Mouse (Mus musculus) limb, embryonic 11.5 days (tissue): ENCODE results near the gene Flvcr1. TPM values are rescaled to one million over a fixed set of nuclear protein-coding genes. Genes with fewer than 3 reads are reported as not detected.

ENCODE experiments used
- ATAC-seq: fragments of 200-750 bp; cut with Nextera tagmentation; 2 replicates; pipeline ENCODE4 v1.8.0; 2017; ENCODE audit warnings: low read depth; ENCODE audit not compliant: insufficient number of reproducible peaks, low FRiP score, low TSS enrichment
- DNase-seq: peaks from one replicate; pipeline ENCODE4 v3.0.0-alpha.2; 2015; ENCODE audit warnings: low spot score
- H3K27ac ChIP-seq: fragments of 300-500 bp; sonication (generic); replicated peaks from 2 replicates; pipeline ENCODE4 v1.5.1; 2014; ENCODE audit warnings: low read depth, mild to moderate bottlenecking, low read length
- H3K27me3 ChIP-seq: fragments of 300-500 bp; sonication (generic); 2 replicates; pipeline ENCODE4 v1.6.1; 2014; ENCODE audit warnings: mild to moderate bottlenecking, low read length, mixed read lengths; ENCODE audit not compliant: control insufficient read depth, insufficient read depth
- H3K36me3 ChIP-seq: fragments of 300-500 bp; sonication (generic); 2 replicates; pipeline ENCODE4 v1.6.1; 2014; ENCODE audit warnings: mild to moderate bottlenecking, low read length, moderate library complexity, mixed read lengths; ENCODE audit not compliant: control insufficient read depth, insufficient read depth
- H3K4me1 ChIP-seq: fragments of 300-500 bp; sonication (generic); 2 replicates; pipeline ENCODE4 v1.6.1; 2014; ENCODE audit warnings: low read length, mixed read lengths; ENCODE audit not compliant: control insufficient read depth, insufficient read depth
- H3K4me2 ChIP-seq: fragments of 300-500 bp; sonication (generic); 2 replicates; pipeline ENCODE4 v1.6.1; 2014; ENCODE audit warnings: low read depth, mild to moderate bottlenecking, moderate library complexity; ENCODE audit not compliant: severe bottlenecking
- H3K4me3 ChIP-seq: fragments of 300-500 bp; sonication (generic); 2 replicates; pipeline ENCODE4 v1.5.1; 2014; ENCODE audit warnings: low read depth, low read length
- H3K9ac ChIP-seq: fragments of 300-500 bp; sonication (generic); 2 replicates; pipeline ENCODE4 v1.6.1; 2014; ENCODE audit warnings: mild to moderate bottlenecking, low read length
- H3K9me3 ChIP-seq: fragments of 300-500 bp; sonication (generic); 2 replicates; pipeline ENCODE4 v1.6.1; 2016; ENCODE audit warnings: low read length; ENCODE audit not compliant: control insufficient read depth
- WGBS: fragments of 180-500 bp; shearing (Covaris S2); extraction: QIAGEN DNeasy Blood & Tissue Kit; methylation state at CpG from one replicate; pipeline ENCODE4 v1.1.7; 2014; 5-methylcytosine and 5-hydroxymethylcytosine counted together
- polyA plus RNA-seq: library from polyadenylated mRNA; unstranded; fragments of >200 nt; fragmentation: Nextera tagmentation; extraction: Ambion mirVana; gene quantifications from 2 replicates; pipeline ENCODE4 v1.2.1, GENCODE M21; 2014

Flvcr1 gene
- polyA plus RNA-seq, 1 experiment from 2014 or later = 7.5 TPM

DNA sequence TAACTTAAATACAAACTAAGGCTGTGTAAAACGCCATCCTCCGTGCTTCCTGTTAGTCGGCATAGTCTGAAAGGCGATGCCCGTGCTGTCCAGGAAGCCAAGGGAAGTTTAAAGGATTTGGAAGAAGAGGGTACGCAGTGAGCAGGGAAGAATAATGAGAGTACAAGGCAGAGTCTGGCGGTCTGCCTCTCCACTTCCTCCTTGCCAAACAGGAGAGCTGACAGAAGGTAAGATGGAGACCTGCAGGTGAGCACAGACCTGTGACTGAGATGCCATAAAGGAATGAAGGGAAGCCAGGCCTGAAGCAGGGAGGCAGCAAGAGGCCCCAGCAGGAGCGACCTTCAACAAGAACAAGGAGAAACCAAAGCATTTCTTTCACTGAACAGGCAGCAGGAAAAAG is 51.8 kb downstream of the Flvcr1 start:
- no peaks in the 10 kb centered on the region for H3K9me3 ChIP-seq
- no peak overlapping the region for H3K9ac ChIP-seq
- DNase-seq = no peak
- H3K27ac ChIP-seq = no peak overlapping the region
- 91% methylated on average over 8 of the region's 8 CpGs for WGBS
- no peak overlapping the region for H3K4me3 ChIP-seq
- H3K4me2 ChIP-seq = no peak overlapping the region
- H3K36me3 ChIP-seq = peaks cover 10% of the 10 kb centered on the region
- no peaks in the 10 kb centered on the region for H3K27me3 ChIP-seq
- H3K4me1 ChIP-seq = peaks cover 14% of the 10 kb centered on the region
- no peak for ATAC-seq

DNA sequence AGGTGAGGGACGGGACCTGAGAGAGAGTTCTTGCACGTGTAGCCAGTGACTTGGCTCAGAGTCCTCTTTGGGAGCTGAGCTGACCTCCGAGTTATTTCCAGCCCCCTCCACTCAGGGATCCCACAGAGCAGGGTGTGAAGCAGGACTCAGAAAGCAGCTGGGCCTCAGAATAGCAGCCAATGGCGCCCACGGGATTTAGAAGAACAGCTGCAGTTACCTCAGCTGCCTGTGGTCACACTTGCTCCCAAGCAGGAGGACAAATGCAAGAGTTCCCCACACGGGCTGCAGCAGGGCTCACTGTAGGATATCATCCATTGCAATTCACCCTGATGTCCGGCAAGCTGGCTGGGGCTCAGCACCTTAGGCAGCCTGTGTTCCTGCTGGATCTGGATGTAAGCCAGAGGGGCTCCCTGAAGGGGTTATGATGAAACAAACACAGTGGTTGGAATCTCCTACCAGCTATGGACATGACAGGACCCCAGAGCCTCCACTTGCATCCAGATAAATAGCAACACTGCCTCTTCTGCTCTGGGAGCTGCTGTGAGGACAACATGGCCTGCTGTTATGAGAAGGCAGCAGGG is 53.3 kb downstream of the Flvcr1 start:
- Histone ChIP-seq H3K9ac (no peak overlapping the region), H3K36me3 (peaks cover 10% of the 10 kb centered on the region), H3K9me3 (no peaks in the 10 kb centered on the region), H3K4me1 (peaks cover 12% of the 10 kb centered on the region), H3K4me3 (no peak overlapping the region), H3K27me3 (no peaks in the 10 kb centered on the region), H3K27ac (no peak overlapping the region), H3K4me2 (no peak overlapping the region)
- no peak for ATAC-seq
- no peak for DNase-seq
- WGBS = 61% methylated on average over 7 of the region's 7 CpGs

- Histone ChIP-seq H3K9me3 (no peaks in the 10 kb centered on the region), H3K9ac (no peak overlapping the region), H3K36me3 (peaks cover 10% of the 10 kb centered on the region), H3K27ac (no peak overlapping the region), H3K4me3 (no peak overlapping the region), H3K4me1 (peaks cover 4% of the 10 kb centered on the region), H3K4me2 (no peak overlapping the region), H3K27me3 (no peaks in the 10 kb centered on the region)
- ATAC-seq (no peak), DNase-seq (no peak)
- WGBS = 82% methylated on average over 14 of the region's 14 CpGs
These were observed 54.0 kb downstream of the Flvcr1 start for GRCm38 (mm10) chr1:190971708-190972610.

DNA sequence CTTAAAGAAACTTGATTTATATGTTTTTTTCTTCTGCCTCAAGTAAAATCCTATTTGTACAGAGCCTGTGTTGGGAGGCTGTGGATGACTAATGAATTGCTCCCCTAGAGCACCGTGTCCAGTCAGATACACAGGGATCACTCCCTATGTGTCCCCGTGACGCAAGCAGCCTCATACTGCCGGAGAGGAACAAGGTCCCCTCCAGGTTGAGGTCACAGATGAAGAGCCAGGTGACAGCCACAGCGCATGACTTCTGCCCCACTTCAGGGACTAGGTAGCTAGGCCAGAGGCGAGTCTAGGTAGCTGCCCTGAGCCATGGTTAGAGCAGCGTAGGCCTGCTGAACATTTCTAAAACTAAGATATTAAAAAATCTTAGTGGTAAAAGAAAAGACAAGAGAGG is 57.9 kb downstream of the Flvcr1 start:
- Histone ChIP-seq H3K9ac (no peak overlapping the region), H3K4me3 (no peak overlapping the region), H3K4me2 (no peak overlapping the region), H3K27me3 (no peaks in the 10 kb centered on the region), H3K27ac (no peak overlapping the region), H3K9me3 (no peaks in the 10 kb centered on the region), H3K36me3 (peaks cover 3% of the 10 kb centered on the region; the same call in 1 of the 2 replicates), H3K4me1 (no peaks in the 10 kb centered on the region)
- no peak for ATAC-seq
- no peak for DNase-seq
- WGBS = 95% methylated on average over 7 of the region's 7 CpGs

- Histone ChIP-seq H3K9ac (no peak overlapping the region), H3K4me3 (no peak overlapping the region), H3K27me3 (no peaks in the 10 kb centered on the region), H3K9me3 (no peaks in the 10 kb centered on the region), H3K4me2 (no peak overlapping the region), H3K36me3 (no peaks in the 10 kb centered on the region; the same call in 1 of the 2 replicates), H3K27ac (no peak overlapping the region), H3K4me1 (no peaks in the 10 kb centered on the region)
- WGBS = 90% methylated on average over 15 of the region's 15 CpGs
- ATAC-seq = no peak
- no peak for DNase-seq
These were observed 60.8 kb downstream of the Flvcr1 start for GRCm38 (mm10) chr1:190964992-190965780.

- H3K27ac ChIP-seq = no peak overlapping the region
- H3K27me3 ChIP-seq = no peaks in the 10 kb centered on the region
- ATAC-seq (no peak), DNase-seq (no peak)
- H3K4me3 ChIP-seq = no peak overlapping the region
- WGBS = 94% methylated on average over 3 of the region's 3 CpGs
- H3K9ac ChIP-seq = no peak overlapping the region
- H3K36me3 ChIP-seq = peaks cover 4% of the 10 kb centered on the region; the same call in 1 of the 2 replicates
- no peak overlapping the region for H3K4me2 ChIP-seq
- H3K9me3 ChIP-seq = no peaks in the 10 kb centered on the region
- H3K4me1 ChIP-seq = no peaks in the 10 kb centered on the region
These were observed 63.2 kb downstream of the Flvcr1 start for GRCm38 (mm10) chr1:190962760-190963159.

GRCm38 (mm10) chr1:190958821-190959220 is 67.1 kb downstream of the Flvcr1 start:
- H3K27ac ChIP-seq = no peak overlapping the region
- H3K9ac ChIP-seq = no peak overlapping the region
- H3K4me2 ChIP-seq = no peak overlapping the region
- 71% methylated on average over 5 of the region's 5 CpGs for WGBS
- no peak for ATAC-seq
- H3K27me3 ChIP-seq = no peaks in the 10 kb centered on the region
- no peaks in the 10 kb centered on the region for H3K4me1 ChIP-seq
- H3K4me3 ChIP-seq = no peak overlapping the region
- H3K36me3 ChIP-seq = peaks cover 4% of the 10 kb centered on the region; the same call in 1 of the 2 replicates
- no peaks in the 10 kb centered on the region for H3K9me3 ChIP-seq
- no peak for DNase-seq
